Mouse (Mus musculus): ENCODE measurements around the gene Baz2b. TPM values are rescaled to one million over a fixed set of nuclear protein-coding genes. Genes with fewer than 3 reads are reported as not detected.
A peak's percentile ranks its signal among the peaks of the same experiment; 100 is the strongest.

The Baz2b gene
- polyA plus RNA-seq, 1 experiment from 2014 or later: 19.7 TPM

GRCm38 (mm10) chr2:60019546-60020250 lies 189.9 kb downstream of the Baz2b start:
- Histone ChIP-seq H3K9ac (replicated peaks) (no peak overlapping the region), H3K9me3 (ENCODE audit: low read length) (no peaks in the 10 kb centered on the region), H3K27me3 (ENCODE audit: insufficient read depth, low read length) (no peaks in the 10 kb centered on the region), H3K4me1 (ENCODE audit: insufficient read depth) (no peaks in the 10 kb centered on the region), H3K36me3 (replicated peaks; ENCODE audit: insufficient read depth, low read length) (no peaks in the 10 kb centered on the region), H3K4me3 (ENCODE audit: low read depth, low read length) (no peak overlapping the region), H3K4me2 (ENCODE audit: low read depth, low read length) (no peak overlapping the region), H3K27ac (ENCODE audit: low read depth) (peak overlapping the region; percentile 88)
- 86% methylated on average over 3 of the region's 3 CpGs for WGBS (ENCODE audit: insufficient replicate concordance)
- TF ChIP-seq CTCF (IDR thresholded peaks at IDR 0.05; ENCODE audit: low read depth) (no peak), EP300 (IDR thresholded peaks at IDR 0.05; ENCODE audit: low read depth) (no peak)
- ATAC-seq: peak; percentile 44
- DNase-seq: no peak

- H3K4me3 ChIP-seq (ENCODE audit: low read depth, low read length): no peak overlapping the region
- no peaks in the 10 kb centered on the region for H3K4me1 ChIP-seq (ENCODE audit: insufficient read depth)
- ATAC-seq (peak; percentile 71), DNase-seq (peak; percentile 25)
- H3K9ac ChIP-seq (replicated peaks): no peak overlapping the region
- 33% methylated on average over 10 of the region's 10 CpGs for WGBS (ENCODE audit: insufficient replicate concordance)
- peak overlapping the region; percentile 47 for H3K4me2 ChIP-seq (ENCODE audit: low read depth, low read length)
- H3K27me3 ChIP-seq (ENCODE audit: insufficient read depth, low read length): no peaks in the 10 kb centered on the region
- peak overlapping the region; percentile 88 for H3K27ac ChIP-seq (ENCODE audit: low read depth)
- no peak for TF ChIP-seq EP300 (IDR thresholded peaks at IDR 0.05; ENCODE audit: low read depth)
- TF ChIP-seq CTCF (IDR thresholded peaks at IDR 0.05; ENCODE audit: low read depth): no peak
- H3K9me3 ChIP-seq (ENCODE audit: low read length): no peaks in the 10 kb centered on the region
- H3K36me3 ChIP-seq (replicated peaks; ENCODE audit: insufficient read depth, low read length): no peaks in the 10 kb centered on the region
These were observed 190.7 kb downstream of the Baz2b start for GRCm38 (mm10) chr2:60018875-60019501.

DNA sequence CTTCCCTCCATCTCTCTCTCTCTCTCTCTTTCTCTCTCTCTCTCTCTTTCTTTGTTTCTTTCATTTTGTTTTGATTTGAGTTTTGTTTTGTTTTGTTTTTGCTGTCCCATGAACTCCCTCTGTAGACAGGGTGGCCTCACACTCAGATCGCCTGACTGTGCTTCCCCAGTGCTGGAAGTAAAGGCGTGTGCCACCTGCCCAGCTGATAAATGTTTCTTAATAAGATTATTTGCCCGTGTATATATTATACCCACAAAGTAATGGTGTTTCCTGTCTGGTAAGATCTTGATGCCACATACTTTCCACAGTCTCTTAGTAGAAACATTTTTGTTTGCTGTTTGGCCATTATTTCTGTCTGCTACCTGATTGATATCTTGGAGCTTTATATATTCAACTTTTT lies 198.1 kb downstream of the Baz2b start:
- no peak overlapping the region for H3K9ac ChIP-seq (replicated peaks)
- DNase-seq: no peak
- H3K4me1 ChIP-seq (ENCODE audit: insufficient read depth): no peaks in the 10 kb centered on the region
- no peak for TF ChIP-seq EP300 (IDR thresholded peaks at IDR 0.05; ENCODE audit: low read depth)
- TF ChIP-seq CTCF (IDR thresholded peaks at IDR 0.05; ENCODE audit: low read depth): no peak
- no peak overlapping the region for H3K4me2 ChIP-seq (ENCODE audit: low read depth, low read length)
- H3K36me3 ChIP-seq (replicated peaks; ENCODE audit: insufficient read depth, low read length): no peaks in the 10 kb centered on the region
- no peak overlapping the region for H3K4me3 ChIP-seq (ENCODE audit: low read depth, low read length)
- no peaks in the 10 kb centered on the region for H3K9me3 ChIP-seq (ENCODE audit: low read length)
- H3K27ac ChIP-seq (ENCODE audit: low read depth): no peak overlapping the region
- no peaks in the 10 kb centered on the region for H3K27me3 ChIP-seq (ENCODE audit: insufficient read depth, low read length)
- ATAC-seq: no peak
- 60% methylated on average over 3 of the region's 3 CpGs for WGBS (ENCODE audit: insufficient replicate concordance)

- no peak overlapping the region for H3K9ac ChIP-seq (replicated peaks)
- H3K4me2 ChIP-seq (ENCODE audit: low read depth, low read length): no peak overlapping the region
- H3K27me3 ChIP-seq (ENCODE audit: insufficient read depth, low read length): no peaks in the 10 kb centered on the region
- no peak overlapping the region for H3K4me3 ChIP-seq (ENCODE audit: low read depth, low read length)
- no peaks in the 10 kb centered on the region for H3K9me3 ChIP-seq (ENCODE audit: low read length)
- DNase-seq (no peak), ATAC-seq (no peak)
- H3K4me1 ChIP-seq (ENCODE audit: insufficient read depth): no peaks in the 10 kb centered on the region
- peaks cover 9% of the 10 kb centered on the region for H3K36me3 ChIP-seq (replicated peaks; ENCODE audit: insufficient read depth, low read length)
- WGBS (ENCODE audit: insufficient replicate concordance): 76% methylated on average over 5 of the region's 5 CpGs
- TF ChIP-seq CTCF (IDR thresholded peaks at IDR 0.05; ENCODE audit: low read depth) (no peak), EP300 (IDR thresholded peaks at IDR 0.05; ENCODE audit: low read depth) (no peak)
- no peak overlapping the region for H3K27ac ChIP-seq (ENCODE audit: low read depth)
These were observed 206.0 kb downstream of the Baz2b start for GRCm38 (mm10) chr2:60003665-60004045.

DNA sequence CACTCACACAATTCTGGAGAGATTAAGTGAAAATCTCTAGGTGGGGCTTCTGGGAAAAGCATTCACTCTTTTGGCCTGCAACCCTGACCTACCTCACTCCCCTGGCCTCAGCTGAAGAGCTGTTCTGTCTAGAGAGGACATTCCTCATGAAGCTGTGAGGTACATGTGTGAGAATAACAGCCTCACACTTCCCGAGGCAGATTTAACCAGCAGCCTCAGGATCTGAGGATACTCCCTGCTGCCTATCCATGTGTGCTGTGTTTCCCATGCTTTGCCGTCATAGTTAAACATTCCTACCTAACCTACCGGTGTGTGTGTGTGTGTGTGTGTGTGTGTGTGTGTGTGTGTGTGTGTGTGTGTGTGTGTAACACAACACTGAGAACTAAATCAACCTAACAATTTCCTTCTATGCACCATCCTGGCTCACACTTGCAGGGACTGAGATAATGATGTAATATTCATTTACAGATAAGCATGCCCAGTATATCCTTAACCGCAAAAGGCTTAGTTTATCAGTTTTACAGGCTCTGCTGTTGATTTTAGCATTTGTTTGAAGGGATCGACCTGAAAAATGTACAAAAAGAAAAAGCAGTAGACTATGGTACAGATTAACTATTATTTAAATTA lies 206.5 kb downstream of the Baz2b start:
- 53% methylated on average over 5 of the region's 5 CpGs for WGBS (ENCODE audit: insufficient replicate concordance)
- TF ChIP-seq EP300 (IDR thresholded peaks at IDR 0.05; ENCODE audit: low read depth) (no peak), CTCF (IDR thresholded peaks at IDR 0.05; ENCODE audit: low read depth) (no peak)

DNA sequence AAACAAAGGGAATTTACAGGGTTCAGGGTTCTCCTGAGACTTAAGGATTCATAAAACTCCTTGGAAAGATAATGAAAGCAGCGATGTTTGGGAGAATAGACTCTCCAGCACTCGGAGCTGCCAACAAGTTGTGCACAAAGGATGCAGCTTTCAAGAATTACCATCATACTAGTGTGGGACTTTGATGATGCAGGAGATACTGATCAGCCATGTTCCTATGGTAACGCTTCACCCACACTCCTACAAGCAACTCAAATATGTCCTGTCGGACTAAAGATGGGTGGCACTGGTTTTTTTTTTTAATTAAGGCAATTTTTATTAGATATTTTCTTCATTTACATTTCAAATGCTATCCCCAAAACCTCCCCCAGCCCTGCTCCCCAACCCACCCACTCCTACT lies 209.4 kb downstream of the Baz2b start:
- 89% methylated on average over 4 of the region's 4 CpGs for WGBS (ENCODE audit: insufficient replicate concordance)
- no peak for TF ChIP-seq CTCF (IDR thresholded peaks at IDR 0.05; ENCODE audit: low read depth)
- no peak for TF ChIP-seq EP300 (IDR thresholded peaks at IDR 0.05; ENCODE audit: low read depth)

More for the DNA sequence above, 206.5 kb downstream of the Baz2b start:
- Histone ChIP-seq H3K9me3 (ENCODE audit: low read length) (no peaks in the 10 kb centered on the region), H3K27ac (ENCODE audit: low read depth) (no peak overlapping the region), H3K9ac (replicated peaks) (no peak overlapping the region), H3K4me1 (ENCODE audit: insufficient read depth) (no peaks in the 10 kb centered on the region), H3K27me3 (ENCODE audit: insufficient read depth, low read length) (no peaks in the 10 kb centered on the region), H3K4me2 (ENCODE audit: low read depth, low read length) (no peak overlapping the region), H3K36me3 (replicated peaks; ENCODE audit: insufficient read depth, low read length) (peaks cover 9% of the 10 kb centered on the region), H3K4me3 (ENCODE audit: low read depth, low read length) (no peak overlapping the region)
- ATAC-seq (no peak), DNase-seq (no peak)

More for the DNA sequence above, 209.4 kb downstream of the Baz2b start:
- no peaks in the 10 kb centered on the region for H3K27me3 ChIP-seq (ENCODE audit: insufficient read depth, low read length)
- ATAC-seq: no peak
- H3K4me3 ChIP-seq (ENCODE audit: low read depth, low read length): no peak overlapping the region
- no peak overlapping the region for H3K9ac ChIP-seq (replicated peaks)
- no peak for DNase-seq
- no peaks in the 10 kb centered on the region for H3K4me1 ChIP-seq (ENCODE audit: insufficient read depth)
- no peak overlapping the region for H3K27ac ChIP-seq (ENCODE audit: low read depth)
- H3K4me2 ChIP-seq (ENCODE audit: low read depth, low read length): no peak overlapping the region
- H3K9me3 ChIP-seq (ENCODE audit: low read length): no peaks in the 10 kb centered on the region
- peaks cover 6% of the 10 kb centered on the region for H3K36me3 ChIP-seq (replicated peaks; ENCODE audit: insufficient read depth, low read length)

All from liver, postnatal 0 days (tissue).